Mouse (Mus musculus): Measurements from ENCODE around the gene Zfp467.

Zfp467 gene

DNA sequence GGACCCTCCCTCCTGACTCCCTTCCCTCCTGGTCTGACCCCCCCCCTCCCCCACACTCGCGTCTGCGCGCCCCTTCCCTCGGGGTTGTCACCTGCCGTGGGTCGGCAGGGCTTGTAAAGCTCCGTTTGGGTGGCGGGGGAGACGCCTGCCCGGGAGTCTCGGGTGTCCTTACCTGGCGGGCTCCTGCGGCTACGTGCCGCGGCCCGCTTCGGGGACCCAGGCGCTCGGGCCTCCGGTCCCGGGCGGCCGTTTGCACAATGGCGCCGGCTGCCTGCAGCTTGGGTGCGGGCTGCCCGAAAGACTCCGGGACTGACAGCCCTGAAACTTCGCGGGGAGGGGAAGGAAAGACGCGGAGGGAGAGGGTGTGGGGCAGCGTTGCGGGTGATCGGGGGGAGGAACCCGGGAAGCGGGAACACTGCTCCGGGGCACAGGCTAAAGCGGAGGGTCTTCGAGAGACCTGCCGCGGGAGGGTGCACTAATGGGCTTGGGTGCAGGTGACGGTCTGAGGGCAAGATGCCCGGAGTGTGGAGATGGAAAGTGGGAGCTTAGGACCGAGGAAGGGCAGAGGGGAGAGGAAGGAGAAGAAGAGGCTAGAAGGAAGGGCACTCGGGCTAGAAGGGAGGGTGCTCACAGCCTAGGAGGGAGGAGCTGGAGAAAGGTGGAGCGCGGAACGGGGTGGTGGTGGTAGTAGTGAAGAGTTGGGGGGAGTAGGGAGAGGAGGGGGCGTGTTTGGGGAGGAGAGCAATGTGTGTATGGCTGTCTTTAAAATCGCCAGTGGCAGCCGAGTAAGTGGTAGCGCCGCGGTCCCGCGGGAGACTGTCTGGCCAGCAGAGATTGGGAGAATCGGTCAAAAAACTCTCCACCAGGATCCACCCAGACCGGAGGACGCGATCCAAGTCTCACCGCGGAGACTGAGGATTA lies at the start of gene Zfp467:
TSS of gene Zfp467 (minus strand) at position 645 of the 921 bp plus-strand sequence.
- peak; percentile 75 to 79 for DNase-seq

DNA sequence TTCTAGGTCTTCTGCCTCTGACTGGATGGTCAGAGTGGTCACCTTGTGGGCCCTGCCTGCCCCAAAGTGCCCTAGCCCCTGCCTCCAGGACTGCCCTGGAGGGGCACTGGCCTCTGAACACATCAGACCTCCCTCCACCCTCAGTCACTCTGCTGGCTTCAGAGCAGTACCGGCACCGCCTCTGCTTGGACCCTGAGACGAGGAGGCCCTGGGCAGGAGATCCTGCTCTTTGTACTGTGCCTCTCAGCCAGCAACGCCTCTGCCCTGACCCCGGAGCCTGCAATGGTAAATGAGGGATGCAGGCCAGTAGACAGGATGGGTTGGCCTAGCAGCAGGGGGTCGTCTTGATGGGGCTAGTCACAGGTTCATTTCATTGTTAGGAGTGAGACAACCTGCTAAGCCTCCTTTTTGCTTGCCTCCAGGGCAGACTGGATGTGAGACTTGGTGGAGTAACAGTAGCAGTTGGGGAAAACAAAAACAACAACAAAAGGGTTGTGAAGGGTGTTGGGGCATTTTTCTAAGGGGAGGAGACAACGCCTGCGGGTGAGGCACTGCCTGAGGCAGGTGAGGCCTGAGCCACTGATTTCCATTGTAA lies 47.6 kb upstream of the Zfp467 start:
- peak; percentile 77 to 79 for DNase-seq

DNA sequence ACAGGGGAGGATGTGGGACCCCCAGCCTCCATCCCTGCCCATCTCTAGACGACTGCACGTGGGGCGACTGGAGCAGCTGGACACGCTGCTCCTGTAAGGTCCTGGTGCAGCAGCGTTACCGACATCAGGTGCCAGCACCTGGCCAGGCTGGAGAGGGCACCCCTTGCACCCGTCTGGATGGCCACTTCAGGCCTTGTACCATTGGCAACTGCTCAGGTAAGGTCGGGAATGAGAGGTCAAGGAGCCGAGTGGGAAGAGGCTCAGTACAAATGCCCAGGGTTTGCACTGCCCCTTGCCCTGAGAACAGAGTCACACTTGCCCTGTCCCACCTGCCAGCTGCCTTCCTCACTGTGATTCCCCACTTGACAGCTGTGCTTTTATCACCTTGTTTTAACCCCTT lies 45.7 kb upstream of the Zfp467 start:
- peak; percentile 29 to 42 for DNase-seq

DNA sequence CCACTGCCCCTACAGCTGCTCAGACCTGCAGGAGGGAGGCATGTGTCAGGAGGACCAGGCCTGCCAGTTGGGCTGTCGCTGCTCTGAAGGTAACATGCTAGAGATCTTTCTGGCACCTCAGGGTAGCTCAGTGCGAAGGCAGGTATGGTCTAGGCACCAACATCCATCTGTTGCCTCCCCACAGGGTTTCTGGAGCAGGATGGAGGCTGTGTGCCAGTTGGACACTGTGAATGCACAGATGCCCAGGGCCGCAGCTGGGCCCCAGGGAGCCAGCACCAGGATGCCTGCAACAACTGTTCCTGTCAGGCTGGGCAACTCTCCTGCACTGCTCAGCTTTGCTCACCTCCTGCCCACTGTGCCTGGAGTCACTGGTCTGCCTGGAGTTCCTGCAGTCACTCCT lies 44.1 kb upstream of the Zfp467 start:
- no peak for DNase-seq

DNA sequence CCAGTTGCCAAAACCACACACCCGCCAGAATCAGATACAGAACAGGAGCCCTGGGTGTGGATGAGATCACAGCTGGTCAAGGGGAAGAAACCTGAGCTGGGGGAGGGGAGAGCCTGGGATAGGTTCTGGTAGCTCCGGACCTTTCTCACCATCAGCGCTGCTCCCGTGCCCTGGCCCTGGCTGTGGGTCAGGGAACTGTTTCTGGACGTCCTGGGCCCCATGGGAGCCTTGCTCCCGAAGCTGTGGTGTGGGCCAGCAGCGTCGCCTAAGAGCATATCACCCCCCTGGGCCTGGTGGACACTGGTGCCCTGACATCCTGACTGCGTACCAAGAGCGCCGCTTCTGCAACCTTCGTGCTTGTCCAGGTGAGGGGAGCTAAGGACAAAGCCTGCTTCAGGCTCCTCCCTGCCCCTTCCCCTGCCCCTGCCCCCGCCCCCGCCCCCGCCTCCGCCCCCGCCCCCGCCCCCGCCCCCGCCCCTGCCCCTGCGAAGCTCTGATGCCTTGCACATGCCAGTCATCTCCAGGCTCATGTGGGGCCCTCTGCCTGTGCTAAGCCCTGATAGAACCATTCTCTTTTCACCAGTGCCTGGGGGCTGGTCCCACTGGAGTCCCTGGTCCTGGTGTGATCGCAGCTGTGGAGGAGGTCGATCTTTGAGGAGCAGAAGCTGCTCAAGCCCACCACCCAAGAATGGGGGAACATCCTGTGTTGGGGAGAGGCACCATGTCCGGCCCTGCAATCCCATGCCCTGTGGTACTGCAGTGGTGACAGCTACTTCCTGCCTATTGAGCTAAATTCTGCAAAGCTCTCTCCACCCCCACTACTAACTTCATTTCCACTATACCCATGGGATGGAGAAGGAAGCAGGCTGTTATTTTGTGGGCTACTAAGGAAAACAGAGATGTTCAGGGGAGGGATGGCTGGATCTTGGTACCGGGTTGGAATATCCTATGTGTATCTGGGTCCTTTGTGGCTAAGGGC lies 42.4 kb upstream of the Zfp467 start:
- DNase-seq, result peak; percentile 23 to 25

DNA sequence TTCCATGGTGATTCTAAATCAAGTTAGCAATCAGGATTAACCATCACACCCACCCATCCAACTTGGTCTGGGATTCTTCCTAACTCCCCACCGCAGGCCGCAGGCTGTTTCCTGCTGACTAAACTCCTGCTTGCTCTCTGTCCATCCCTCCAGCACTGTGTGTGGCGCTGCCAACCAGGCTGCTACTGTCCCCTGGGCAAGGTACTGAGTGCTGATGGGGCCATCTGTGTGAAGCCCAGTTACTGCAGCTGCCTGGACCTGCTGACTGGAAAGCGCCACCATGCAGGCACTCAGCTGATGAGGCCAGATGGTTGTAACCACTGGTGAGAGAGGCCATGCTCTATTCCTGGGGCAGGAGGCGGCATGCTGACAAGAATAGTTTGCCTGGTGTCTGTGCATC lies 36.9 kb upstream of the Zfp467 start:
- no peak for DNase-seq

DNA sequence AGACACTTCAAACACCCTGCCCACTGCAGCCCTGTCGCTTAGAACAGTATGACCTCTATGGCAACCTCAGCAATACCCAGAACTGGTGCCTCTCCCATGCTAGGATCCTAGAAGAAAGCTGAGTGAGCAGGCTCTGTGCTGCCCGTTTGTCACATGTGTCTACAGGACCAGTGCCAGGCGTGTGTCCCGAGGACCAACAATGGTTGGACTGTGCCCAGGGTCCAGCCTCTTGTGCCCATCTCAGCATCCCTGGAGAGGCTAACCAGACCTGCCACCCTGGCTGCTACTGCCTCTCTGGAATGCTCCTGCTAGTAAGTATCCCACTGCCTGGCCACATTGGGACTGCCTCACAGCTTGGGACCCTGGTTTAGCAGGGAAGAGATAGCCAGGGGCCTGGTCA lies 32.8 kb upstream of the Zfp467 start:
- peak; percentile 46 to 65 for DNase-seq

DNA sequence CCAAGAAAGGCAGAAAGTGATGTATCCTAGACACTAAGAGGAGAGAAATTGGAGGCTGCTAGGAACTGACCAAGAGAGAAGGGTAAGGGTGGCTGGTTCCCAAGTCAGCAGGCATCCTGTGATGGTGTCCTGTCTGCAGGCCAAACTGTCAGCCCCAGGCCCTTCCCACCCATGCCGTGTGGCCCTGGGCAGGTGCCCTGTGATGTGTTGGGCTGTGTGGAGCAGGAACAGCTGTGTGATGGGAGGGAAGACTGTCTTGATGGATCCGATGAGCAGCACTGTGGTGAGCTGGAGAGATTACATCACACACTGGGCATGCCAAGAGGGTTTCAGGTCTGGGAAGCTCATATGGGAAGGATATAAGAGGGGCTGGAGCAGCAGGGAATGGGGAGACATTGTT lies 25.1 kb upstream of the Zfp467 start:
- DNase-seq, result no peak

DNA sequence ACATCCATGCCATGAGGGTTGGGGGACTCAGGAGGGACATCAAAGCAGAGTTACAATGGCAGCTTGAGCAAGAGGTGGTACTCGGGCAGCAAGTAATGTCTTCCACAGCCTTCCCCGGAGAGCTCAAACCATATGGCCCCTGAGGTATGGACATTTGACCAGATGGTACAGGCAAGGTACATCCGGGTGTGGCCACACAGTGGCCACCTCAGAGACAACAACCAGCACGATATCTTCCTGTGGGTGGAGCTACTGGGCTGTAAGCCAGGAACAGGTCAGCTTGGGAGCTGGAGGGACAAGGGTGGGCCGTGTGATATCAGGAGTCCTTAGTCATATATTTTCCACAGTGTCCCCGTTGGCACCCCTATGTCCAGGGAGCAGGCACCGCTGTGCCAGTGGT lies 21.9 kb upstream of the Zfp467 start:
- no peak for DNase-seq

DNA sequence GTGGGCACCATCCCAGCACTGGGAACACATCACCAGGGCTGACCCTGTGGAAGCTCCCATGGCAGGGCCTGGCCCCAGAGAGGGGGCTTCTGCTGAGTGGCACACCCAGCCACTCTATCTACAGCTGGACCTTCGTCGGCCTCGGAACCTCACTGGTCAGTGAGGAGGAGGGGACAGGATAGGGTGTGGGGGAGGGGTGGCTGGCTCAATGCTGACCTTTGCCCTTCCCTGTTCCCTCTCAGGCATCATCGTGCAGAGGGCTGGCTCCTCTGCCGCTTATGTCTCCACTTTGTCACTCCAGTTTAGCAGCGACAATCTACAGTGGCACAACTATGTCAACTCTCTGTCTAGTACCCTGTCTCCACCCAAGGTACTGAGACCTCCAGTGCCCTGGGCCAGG lies 21.1 kb upstream of the Zfp467 start:
- DNase-seq, result peak; percentile 23 to 52

DNA sequence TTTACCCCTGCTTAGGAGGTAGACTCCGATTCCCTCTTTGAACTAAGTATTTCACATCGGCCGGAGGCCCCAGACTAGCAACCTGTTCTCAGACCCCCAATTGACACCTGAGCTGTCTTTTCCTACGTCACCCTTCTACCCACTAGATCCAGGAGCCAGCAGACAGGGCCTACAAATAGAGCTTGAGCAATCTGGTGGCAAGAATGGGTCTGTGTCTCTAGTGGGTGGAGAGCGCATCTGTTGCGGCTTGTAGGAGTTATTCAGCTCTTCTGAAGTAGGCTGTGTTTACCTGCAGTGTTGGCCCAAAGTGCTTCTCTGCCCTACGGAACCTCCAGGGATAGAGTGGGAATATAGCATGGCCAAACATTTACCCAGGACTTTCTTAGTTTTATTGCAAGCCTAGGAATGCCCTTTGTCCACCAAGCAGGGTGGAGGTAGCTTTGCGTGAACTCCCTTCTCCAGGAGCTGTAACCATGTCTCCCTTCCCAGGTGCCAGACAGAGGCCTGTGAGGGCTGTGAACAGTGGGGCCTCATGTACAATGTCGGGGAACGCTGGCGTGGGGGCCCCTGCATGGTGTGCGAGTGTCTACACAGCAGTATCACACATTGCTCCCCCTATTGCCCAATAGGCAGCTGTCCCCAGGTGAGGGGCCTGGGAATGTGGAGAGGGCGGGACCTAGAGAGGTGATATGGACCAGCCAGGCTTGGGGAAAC lies 19.5 kb upstream of the Zfp467 start:
- DNase-seq, result peak; percentile 19 to 35

DNA sequence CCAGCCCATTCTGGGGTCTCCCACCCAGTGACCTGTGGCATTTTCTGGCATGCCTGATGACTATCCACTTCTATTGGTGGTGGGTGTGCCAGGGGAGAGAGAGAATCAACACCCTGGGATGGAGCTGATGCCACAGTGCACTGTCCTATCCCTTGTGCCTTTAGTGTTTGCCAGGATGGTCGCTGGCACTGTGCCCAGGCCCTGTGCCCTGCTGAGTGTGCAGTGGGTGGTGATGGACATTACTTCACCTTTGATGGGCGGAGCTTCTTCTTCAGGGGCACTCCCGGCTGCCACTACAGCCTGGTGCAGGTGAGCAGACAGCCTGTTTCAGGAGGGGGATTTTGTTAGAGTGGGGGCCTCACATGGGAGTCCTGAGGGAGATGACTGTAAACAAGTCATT lies 7.1 kb upstream of the Zfp467 start:
- peak; percentile 61 to 69 for DNase-seq

DNA sequence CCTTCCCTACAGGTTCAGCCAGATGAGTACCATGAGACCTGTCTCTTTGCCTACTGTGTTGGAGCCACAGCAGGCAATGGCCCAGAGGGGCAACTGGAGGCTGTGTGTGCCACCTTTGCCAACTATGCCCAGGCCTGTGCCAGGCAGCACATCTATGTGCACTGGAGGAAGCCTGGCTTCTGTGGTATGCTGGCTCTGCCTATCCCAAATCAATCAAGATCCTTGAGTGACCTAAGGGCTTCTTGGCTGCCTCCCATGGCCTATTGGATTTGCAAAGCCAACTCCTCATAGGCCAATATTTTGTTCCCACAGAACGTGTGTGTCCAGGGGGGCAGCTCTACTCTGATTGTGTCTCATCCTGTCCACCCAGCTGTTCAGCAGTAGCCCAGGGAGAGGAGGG lies 6.5 kb upstream of the Zfp467 start:
- no peak for DNase-seq

DNA sequence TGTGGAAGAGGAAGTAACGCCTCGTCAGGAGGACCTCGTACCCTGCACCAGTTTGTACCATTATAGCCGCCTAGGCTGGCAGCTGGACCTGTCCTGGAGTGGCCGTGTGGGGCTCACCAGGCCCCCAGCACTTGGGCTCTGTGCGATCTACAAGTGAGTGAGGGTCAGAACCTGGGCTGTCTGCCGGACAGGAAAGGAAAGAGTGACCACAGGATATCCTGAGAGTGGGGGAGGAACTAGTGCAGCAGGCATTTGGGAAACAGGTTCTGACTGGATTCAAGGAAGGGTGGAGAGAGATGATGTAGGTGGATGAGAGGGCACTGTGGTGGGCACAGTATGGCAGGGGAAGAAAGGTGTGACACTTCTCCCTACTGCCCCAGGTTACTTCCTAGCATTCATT lies 2.9 kb upstream of the Zfp467 start:
- DNase-seq, result peak; percentile 13 to 22

DNA sequence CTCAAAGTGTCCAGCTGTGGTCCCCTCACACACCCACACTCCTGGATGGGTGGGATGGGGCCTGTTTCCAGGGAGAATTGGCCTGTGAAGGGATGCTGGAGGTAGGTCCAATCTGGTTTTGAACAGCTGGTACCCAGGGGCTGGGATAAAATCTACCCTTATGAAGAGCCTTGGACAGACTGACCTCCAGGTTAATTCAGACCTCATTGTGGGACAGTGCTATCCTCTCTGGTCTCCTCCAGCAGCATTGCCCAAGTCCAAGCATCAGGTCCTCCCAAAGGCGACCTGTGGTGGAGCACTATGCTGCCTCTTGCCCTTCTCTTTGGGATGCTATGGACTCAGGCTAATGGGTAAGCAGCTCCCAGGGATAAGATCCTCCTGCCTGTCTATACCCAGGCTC lies 2.3 kb upstream of the Zfp467 start, which contains the start of gene Sspo:
TSS of gene Sspo (plus strand) at position 301 of the 400 bp plus-strand sequence.
- DNase-seq, result no peak

DNA sequence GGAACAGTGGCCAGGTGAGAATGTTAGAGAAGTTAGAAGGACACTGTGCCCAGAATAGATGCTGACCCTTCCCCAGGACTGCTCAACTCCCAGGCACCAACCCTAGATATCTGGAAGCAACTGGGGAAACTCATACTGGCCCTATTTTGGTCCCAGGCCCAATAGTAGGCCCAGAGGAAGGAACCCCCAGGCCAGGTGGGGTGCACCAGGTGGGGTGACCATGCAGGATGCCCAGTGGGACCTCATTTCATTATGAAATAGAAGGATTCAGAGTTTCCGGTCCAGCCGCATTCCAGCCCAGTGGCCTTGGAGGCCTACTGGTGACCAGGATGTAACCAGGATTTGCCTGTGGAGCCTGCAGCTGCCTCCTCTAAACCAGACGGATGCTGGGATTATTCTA lies 1.3 kb upstream of the Zfp467 start:
- no peak for DNase-seq

DNA sequence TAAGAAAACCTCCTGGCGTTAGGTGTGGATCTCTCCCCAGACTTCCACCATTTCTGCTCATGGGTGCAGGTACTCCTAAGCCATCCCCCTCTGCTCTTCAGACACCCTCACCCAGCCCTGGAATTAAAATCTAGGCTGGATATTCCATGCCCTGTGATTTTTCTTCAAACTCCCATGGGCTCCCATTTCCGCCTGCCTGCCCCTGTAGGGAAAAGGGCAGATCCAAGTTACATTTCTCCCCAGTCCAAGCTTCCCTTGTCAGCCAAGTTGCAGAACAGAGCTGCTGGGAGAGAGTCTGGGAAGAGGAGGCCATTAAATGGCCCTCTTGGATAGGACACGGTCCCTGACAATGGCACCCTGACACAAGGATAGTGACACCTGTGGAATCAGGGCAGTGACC lies 631 bp upstream of the Zfp467 start:
- DNase-seq, result peak in 1 of 2 experiments; percentile 34

DNA sequence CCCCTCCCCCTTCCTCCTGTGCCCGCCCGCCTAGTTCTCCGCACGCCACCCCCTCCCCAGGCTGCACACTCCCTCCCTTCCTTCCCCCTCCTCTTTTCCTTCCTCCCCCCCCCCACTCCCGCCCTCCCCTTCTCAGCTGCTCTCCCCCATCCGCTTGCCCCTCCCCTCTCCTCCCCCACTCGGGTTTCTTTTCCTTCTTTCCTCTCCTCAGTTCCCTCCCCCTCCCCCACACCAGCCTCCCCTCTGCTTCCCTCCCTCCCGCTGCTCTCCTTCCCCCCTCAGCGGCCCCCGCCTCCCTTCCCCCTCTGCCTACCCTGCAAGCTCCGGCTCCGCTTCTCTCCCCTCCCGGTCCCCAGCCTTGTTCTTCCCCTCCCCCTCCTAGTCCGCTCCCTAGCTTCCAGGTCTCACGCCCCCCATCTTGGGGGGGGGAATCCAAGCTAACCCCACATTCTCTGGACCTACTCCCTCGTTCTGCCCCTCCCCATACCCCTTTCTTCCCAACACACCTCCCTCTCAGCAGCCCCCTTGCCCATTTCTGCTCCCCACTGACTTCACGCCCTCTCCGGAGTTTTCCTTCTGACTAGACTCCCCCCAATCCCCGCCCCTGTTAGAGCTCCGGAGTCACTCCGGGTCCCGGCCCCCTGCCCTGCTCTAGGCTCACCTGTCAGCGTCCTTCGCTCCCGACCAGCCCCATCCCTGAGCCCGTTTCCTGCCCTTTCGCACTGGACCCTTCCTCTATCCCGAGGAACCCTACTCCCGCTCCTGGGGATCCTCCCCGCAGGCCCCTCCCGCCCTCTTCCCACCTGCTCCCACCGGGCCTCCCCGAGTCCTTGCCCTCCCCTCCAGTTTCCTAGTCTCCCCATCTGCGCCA lies 1.1 kb downstream of the Zfp467 start:
- DNase-seq, result peak; percentile 94 to 96

DNA sequence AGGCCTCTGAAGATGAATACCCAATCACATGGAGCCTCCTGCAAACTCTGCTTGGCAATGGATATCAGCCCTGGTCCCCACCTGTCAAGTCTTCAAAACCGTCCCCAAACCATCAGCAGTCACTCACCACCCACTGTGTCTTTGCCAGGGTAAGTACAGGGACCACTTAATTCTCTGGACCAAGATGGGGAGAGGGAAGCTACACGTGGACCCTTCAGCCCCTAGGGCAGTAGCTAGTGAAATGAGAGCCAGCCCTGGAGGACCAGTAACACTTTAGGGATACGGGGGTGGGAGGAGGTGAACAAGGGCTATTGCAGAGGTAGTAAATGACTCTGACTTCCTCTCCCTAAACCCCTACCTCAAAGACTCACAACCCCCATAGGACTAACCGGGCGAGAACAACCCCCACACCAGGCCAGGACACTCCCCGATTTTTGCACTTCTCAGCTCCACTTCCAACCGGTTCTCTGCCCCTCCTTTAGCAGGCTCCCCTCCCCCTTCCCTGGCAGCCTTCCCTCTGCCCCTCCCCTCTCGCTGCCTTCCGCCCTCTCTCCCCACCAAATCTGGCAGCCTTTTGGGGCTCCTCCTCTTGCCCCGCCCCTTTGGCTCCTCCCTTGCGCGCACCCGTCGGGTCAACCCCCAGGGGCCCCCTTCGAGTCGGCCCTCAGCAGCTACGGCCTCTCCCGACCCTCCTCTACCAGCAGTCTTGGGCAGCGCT lies 1.9 kb downstream of the Zfp467 start:
- peak; percentile 98 for DNase-seq

DNA sequence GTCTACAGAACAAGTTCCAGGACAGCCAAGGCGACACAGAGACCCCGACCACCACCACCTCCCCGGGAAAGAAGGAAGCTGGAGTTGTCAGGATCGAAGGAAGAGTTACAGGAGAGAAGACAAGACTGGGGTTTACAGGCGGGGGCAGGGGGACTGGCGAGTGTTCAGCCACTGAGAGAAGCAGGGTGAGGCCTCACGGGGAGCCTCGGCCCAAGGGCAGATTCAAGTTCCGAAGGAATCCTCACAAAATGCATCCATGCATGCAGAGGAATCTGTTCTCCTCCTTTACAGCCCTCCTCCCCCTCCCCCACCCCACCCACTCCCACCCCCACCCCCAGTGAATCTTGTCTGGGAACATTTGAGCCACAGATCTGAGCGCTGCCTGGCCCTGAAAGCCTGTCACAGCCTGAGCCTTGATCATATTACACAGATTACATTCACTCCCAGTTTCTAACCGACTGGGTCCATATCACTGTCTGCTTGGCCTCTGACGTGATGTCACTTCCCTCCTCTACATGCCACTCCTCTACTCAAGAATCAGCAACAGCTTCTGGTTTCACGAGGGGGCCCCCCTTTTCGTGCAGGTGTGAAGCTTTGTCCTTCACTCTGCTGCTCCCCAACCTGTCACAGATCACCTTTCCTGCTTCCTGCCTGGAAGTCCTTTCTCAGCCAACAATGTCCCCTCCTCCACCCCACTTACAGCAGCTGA lies 5.2 kb downstream of the Zfp467 start:
- peak; percentile 36 to 56 for DNase-seq
